Mouse (Mus musculus): ENCODE results near the gene Nsun2. TPM values are rescaled to one million over a fixed set of nuclear protein-coding genes. Genes with fewer than 3 reads are reported as not detected.
"Not testable (repeated sequence)": the region's sequence is repeated elsewhere in the genome, so short reads cannot be mapped to it uniquely, and the experiment has no call there.

Nsun2 gene
- polyA plus RNA-seq, 1 experiment from 2014 or later = 119 TPM

DNA sequence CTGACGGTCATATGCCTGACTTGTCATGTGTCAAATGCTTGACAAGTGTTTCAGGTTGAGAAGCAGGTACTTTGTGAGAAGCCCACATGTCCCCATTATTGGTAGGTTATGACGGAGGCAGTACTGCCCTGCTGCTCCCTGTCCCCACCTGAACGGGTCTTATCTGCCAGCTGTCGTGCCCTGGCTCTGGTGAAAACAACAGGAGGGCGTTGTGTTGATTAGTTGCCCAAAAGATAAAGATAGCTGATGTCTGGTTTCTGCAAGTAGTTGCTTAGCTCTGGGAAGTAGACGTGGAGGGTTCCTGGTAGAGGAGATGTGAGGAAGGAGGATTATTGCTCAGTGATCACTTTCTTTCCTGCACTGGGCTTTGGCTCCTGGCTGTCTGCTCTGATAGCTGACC, 83.2 kb downstream of the Nsun2 start:
- Histone ChIP-seq H3K27me3 (no peaks in the 10 kb centered on the region), H3K9ac (no peak overlapping the region), H3K4me2 (replicated peaks) (no peak overlapping the region), H3K27ac (replicated peaks) (no peak overlapping the region), H3K36me3 (peaks cover 66% of the 10 kb centered on the region), H3K9me3 (replicated peaks) (no peaks in the 10 kb centered on the region), H3K4me3 (replicated peaks) (no peak overlapping the region), H3K4me1 (peaks cover 7% of the 10 kb centered on the region)
- no peak for ATAC-seq (ENCODE audit: insufficient number of reproducible peaks, low FRiP score, low TSS enrichment, low read depth)
- 91% methylated on average over 6 of the region's 6 CpGs for WGBS

DNA sequence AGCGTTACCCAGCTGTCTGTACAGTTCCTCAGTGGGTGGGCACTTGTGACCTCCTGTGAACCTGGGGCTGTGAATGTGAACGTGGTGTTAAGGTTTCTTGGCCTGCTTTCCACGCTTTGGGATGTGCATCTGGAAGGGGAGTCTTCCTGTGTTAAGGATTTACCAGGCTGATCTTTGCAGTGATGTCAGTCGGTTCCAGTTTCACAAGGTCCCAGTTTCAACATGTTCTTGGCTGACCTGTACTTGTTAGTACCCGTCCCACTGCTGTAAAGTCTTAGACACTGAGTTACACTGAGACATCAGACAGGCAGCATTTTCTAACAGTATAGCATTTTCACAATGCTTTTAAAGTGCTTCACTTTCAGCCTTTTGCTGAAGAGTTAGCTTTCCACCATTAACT, 90.3 kb downstream of the Nsun2 start:
- no peak overlapping the region for H3K4me3 ChIP-seq (replicated peaks)
- no peak for ATAC-seq (ENCODE audit: insufficient number of reproducible peaks, low FRiP score, low TSS enrichment, low read depth)
- no peak overlapping the region for H3K4me2 ChIP-seq (replicated peaks)
- no peaks in the 10 kb centered on the region for H3K9me3 ChIP-seq (replicated peaks)
- 70% methylated on average over 5 of the region's 5 CpGs for WGBS
- no peak overlapping the region for H3K9ac ChIP-seq
- no peaks in the 10 kb centered on the region for H3K4me1 ChIP-seq
- H3K27me3 ChIP-seq = no peaks in the 10 kb centered on the region
- peaks cover 86% of the 10 kb centered on the region for H3K36me3 ChIP-seq
- no peak overlapping the region for H3K27ac ChIP-seq (replicated peaks)

DNA sequence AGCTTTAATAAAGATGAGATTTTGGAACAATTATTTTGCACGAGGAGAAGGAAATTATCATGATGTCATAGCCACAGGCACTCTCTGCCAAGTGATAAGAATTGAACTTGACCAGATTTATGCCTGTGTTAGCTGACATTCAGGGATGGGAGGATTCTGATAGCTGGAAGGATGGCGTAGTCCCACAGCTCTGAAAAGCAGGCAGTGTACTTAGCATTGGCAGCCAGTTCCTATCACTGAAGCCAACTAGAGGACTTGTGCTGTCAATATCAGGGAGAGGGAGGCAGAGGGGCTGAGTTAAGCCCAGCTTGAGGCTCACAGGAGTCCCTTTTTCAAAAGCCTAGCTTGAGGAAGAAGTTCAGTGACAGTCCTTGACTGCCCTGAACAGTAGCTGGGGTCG, 91.0 kb downstream of the Nsun2 start:
- H3K4me2 ChIP-seq (replicated peaks) = no peak overlapping the region
- H3K4me3 ChIP-seq (replicated peaks) = no peak overlapping the region
- 85% methylated on average over 3 of the region's 3 CpGs for WGBS
- H3K27me3 ChIP-seq = no peaks in the 10 kb centered on the region
- no peak for ATAC-seq (ENCODE audit: insufficient number of reproducible peaks, low FRiP score, low TSS enrichment, low read depth)
- no peaks in the 10 kb centered on the region for H3K9me3 ChIP-seq (replicated peaks)
- H3K9ac ChIP-seq = no peak overlapping the region
- no peaks in the 10 kb centered on the region for H3K4me1 ChIP-seq
- peaks cover 86% of the 10 kb centered on the region for H3K36me3 ChIP-seq
- no peak overlapping the region for H3K27ac ChIP-seq (replicated peaks)

DNA sequence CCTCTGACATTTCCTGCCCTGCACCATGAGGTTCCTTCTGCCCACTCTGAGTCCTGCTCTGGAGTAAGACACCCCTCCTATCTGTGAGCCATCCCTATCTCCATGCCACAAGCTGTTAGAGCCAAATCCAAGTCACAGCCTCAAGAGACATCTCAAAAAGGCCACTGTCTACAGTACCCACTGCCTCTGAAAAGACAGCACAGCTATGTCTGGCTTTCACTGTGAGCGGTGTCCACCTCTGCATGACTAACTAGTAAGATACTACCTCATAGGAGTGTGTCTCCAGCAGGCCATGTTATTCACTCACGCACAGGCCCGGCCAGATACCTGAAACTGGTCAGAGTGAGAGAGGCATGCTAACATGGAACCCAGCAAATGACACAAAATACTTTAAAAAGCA, 94.4 kb downstream of the Nsun2 start:
- Histone ChIP-seq H3K9me3 (replicated peaks) (no peaks in the 10 kb centered on the region), H3K4me2 (replicated peaks) (no peak overlapping the region), H3K4me1 (no peaks in the 10 kb centered on the region), H3K36me3 (peaks cover 96% of the 10 kb centered on the region), H3K9ac (no peak overlapping the region), H3K27me3 (no peaks in the 10 kb centered on the region), H3K4me3 (replicated peaks) (no peak overlapping the region), H3K27ac (replicated peaks) (no peak overlapping the region)
- no peak for ATAC-seq (ENCODE audit: insufficient number of reproducible peaks, low FRiP score, low TSS enrichment, low read depth)
- WGBS = 95% methylated on average over 3 of the region's 3 CpGs

DNA sequence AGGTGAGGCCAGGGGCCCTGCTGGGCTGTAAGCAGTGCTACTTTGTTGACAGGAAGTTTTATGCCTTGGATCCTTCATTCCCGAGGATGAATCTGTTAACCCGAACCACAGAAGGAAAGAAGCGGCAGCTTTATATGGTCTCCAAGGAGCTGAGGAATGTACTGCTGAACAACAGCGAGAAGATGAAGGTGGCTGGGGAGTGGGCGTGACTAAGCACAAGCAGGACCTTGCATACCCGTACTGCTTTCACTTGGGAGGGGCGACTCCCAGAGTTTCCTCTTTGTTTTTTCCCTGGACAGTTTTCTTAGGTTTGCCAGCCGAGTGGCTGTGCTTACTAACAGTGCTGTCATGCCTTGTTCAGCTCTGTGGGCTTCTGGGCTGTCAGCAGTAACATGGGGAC, 97.0 kb downstream of the Nsun2 start:
- ATAC-seq (ENCODE audit: insufficient number of reproducible peaks, low FRiP score, low TSS enrichment, low read depth) = no peak
- Histone ChIP-seq H3K36me3 (peaks cover 97% of the 10 kb centered on the region), H3K4me1 (no peaks in the 10 kb centered on the region), H3K27me3 (no peaks in the 10 kb centered on the region), H3K9me3 (replicated peaks) (no peaks in the 10 kb centered on the region), H3K9ac (no peak overlapping the region), H3K4me3 (replicated peaks) (no peak overlapping the region), H3K4me2 (replicated peaks) (no peak overlapping the region), H3K27ac (replicated peaks) (no peak overlapping the region)
- WGBS = 68% methylated on average over 8 of the region's 8 CpGs

DNA sequence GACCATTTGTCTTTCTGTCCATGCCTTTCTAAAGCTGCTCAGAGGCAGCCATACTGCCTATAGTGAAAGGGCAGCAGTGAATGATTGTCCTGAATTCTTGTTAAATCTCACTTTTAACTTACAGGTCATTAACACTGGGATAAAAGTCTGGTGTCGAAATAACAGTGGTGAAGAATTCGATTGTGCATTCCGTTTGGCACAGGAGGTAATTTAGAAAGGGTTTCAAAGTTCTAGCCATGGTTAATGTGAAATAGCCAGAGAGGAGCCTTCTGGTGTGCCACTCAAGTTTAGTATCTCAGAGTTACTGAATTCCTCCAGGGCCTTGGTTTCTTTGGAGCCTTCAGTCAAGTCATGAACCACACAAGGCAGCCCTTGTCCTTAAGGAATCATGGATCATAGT, 97.6 kb downstream of the Nsun2 start:
- H3K4me2 ChIP-seq (replicated peaks) = no peak overlapping the region
- peaks cover 95% of the 10 kb centered on the region for H3K36me3 ChIP-seq
- ATAC-seq (ENCODE audit: insufficient number of reproducible peaks, low FRiP score, low TSS enrichment, low read depth) = no peak
- H3K27me3 ChIP-seq = no peaks in the 10 kb centered on the region
- no peak overlapping the region for H3K27ac ChIP-seq (replicated peaks)
- no peak overlapping the region for H3K4me3 ChIP-seq (replicated peaks)
- no peaks in the 10 kb centered on the region for H3K4me1 ChIP-seq
- WGBS = 91% methylated on average over 3 of the region's 3 CpGs
- H3K9ac ChIP-seq = no peak overlapping the region
- no peaks in the 10 kb centered on the region for H3K9me3 ChIP-seq (replicated peaks)

DNA sequence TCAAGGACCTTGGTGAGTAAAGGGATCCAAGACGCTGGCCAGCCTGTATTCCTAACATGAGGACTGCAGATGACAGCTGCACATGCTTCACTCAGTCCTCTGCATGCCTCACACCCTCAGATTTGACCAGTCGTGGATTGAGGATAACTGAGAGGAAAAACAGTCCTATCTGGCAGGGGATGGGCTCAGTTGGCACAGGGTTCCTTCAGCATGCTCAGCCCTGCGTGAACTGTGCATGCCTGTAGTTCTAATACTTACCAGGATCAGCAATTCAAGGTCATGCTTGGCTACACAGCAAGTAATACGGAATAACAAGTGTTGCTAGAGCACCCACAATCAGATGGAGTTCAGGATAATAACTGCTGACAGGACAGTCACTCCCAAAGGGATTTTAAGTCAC, 98.1 kb downstream of the Nsun2 start:
- H3K36me3 ChIP-seq = peaks cover 89% of the 10 kb centered on the region
- ATAC-seq (ENCODE audit: insufficient number of reproducible peaks, low FRiP score, low TSS enrichment, low read depth) = no peak
- H3K4me3 ChIP-seq (replicated peaks) = no peak overlapping the region
- no peaks in the 10 kb centered on the region for H3K9me3 ChIP-seq (replicated peaks)
- no peak overlapping the region for H3K27ac ChIP-seq (replicated peaks)
- no peak overlapping the region for H3K9ac ChIP-seq
- 83% methylated on average over 4 of the region's 4 CpGs for WGBS
- H3K4me1 ChIP-seq = no peaks in the 10 kb centered on the region
- no peaks in the 10 kb centered on the region for H3K27me3 ChIP-seq
- H3K4me2 ChIP-seq (replicated peaks) = no peak overlapping the region

DNA sequence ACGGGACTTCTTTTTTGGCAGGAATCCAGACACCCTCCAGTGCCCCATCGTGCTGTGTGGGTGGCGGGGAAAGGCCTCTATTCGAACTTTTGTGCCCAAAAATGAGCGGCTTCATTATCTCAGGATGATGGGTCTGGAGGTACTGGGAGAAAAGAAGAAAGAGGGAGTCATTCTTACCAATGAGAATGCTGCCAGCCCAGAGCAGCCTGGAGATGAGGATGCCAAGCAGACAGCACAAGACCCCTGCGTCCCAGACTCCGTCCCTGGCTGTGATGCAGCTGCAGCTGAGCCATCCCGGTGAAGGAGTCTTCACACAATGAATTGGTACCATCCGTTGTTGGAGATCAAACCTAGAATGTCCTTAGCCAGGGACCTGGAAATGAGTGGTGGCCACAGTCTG, 100.0 kb downstream of the Nsun2 start:
- Histone ChIP-seq H3K36me3 (peaks cover 87% of the 10 kb centered on the region), H3K4me1 (no peaks in the 10 kb centered on the region), H3K9me3 (replicated peaks) (no peaks in the 10 kb centered on the region), H3K4me2 (replicated peaks) (no peak overlapping the region), H3K27me3 (no peaks in the 10 kb centered on the region), H3K4me3 (replicated peaks) (no peak overlapping the region), H3K9ac (no peak overlapping the region), H3K27ac (replicated peaks) (no peak overlapping the region)
- 87% methylated on average over 9 of the region's 9 CpGs for WGBS
- no peak for ATAC-seq (ENCODE audit: insufficient number of reproducible peaks, low FRiP score, low TSS enrichment, low read depth)

DNA sequence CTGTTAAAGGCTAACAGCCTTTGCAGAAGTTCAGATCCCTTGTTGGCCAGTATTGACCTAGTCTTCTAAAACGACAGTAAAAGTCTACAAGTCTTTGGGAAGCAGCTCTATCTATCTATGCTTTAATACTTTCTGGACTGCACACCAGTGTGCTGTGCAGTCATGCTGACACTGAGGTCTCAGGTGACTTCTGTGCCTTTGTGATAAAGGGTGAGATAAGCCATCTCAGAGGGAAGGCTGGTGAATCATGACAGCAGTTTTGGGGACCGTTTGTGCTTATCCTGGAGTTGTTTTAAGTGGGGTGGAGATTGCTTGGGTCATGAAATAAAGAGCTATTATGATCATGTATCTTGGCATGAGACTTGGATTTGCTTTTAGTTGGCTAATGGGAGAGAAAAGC, 100.4 kb downstream of the Nsun2 start:
- H3K9me3 ChIP-seq (replicated peaks) = no peaks in the 10 kb centered on the region
- H3K4me1 ChIP-seq = no peaks in the 10 kb centered on the region
- H3K27me3 ChIP-seq = no peaks in the 10 kb centered on the region
- H3K4me3 ChIP-seq (replicated peaks) = no peak overlapping the region
- H3K9ac ChIP-seq = no peak overlapping the region
- H3K27ac ChIP-seq (replicated peaks) = no peak overlapping the region
- H3K4me2 ChIP-seq (replicated peaks) = no peak overlapping the region
- no peak for ATAC-seq (ENCODE audit: insufficient number of reproducible peaks, low FRiP score, low TSS enrichment, low read depth)
- peaks cover 87% of the 10 kb centered on the region for H3K36me3 ChIP-seq
- WGBS = 91% methylated on average over 2 of the region's 2 CpGs

DNA sequence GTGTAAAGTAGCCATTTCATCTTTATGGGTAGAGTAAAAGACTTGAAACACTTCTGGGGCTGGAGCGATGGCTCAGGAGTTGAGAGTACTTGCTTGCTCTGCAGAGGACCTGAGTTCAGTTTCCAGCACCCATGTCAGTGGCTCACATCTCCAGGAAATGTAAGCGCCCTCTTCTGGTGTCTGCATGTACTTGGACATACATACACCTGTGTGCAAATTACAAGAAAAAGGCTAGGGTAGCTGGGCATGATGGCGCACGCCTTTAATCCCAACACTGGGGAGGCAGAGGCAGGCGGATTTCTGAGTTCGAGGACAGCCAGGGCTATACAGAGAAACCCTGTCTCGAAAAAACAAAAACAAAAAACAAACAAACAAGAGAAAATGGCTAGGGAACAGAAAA, 102.3 kb downstream of the Nsun2 start:
- peaks cover 85% of the 10 kb centered on the region for H3K36me3 ChIP-seq
- H3K4me1 ChIP-seq; H3K4me2 ChIP-seq (replicated peaks); H3K27ac ChIP-seq (replicated peaks); H3K4me3 ChIP-seq (replicated peaks); H3K27me3 ChIP-seq; H3K9me3 ChIP-seq (replicated peaks); ATAC-seq (ENCODE audit: insufficient number of reproducible peaks, low FRiP score, low TSS enrichment, low read depth); H3K9ac ChIP-seq: not testable (repeated sequence)
- WGBS = 95% methylated on average over 7 of the region's 7 CpGs

DNA sequence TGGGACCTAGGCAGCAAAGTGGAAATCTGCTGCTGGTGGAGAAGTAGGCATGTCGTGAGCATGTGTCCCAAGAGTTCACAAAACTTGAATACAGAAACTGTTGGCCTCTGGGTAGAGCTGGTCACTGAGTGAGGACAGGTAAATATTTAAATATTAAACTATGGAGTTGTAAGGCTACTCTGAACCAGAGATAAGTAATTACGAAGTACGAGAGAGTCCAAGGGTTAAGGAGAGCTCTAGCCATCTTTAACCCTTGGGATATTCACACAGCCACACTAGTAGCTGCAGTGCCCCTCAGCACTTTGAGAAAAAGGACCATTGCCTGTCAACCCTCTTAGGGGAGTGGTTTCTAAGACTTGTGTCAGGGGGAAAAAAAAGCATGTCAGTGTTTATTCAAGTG, 102.8 kb downstream of the Nsun2 start:
- Histone ChIP-seq H3K27me3 (no peaks in the 10 kb centered on the region), H3K4me3 (replicated peaks) (no peak overlapping the region), H3K9ac (no peak overlapping the region), H3K4me1 (no peaks in the 10 kb centered on the region), H3K9me3 (replicated peaks) (no peaks in the 10 kb centered on the region), H3K4me2 (replicated peaks) (no peak overlapping the region), H3K27ac (replicated peaks) (no peak overlapping the region), H3K36me3 (peaks cover 83% of the 10 kb centered on the region)
- 87% methylated on average over 3 of the region's 3 CpGs for WGBS
- ATAC-seq (ENCODE audit: insufficient number of reproducible peaks, low FRiP score, low TSS enrichment, low read depth) = no peak

DNA sequence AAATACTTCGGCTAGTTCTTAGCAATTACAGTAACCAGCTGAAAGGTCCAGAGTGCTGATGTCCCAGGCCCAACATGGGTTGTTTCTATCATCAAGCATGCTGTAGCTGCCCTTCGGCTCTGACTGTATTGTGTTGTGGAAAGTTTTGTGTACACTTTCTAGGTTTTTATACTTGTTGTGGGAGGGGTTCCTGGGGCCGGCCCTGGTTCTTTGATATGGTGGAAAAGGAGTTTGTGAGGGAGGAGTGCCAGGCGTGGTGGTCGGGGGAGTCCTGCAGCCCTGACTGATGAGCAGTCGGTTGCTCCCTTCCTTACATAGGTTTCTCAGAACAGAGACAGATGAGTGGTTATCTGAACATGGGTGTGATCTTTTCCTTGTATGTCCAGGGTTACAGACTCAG, 103.3 kb downstream of the Nsun2 start:
- Histone ChIP-seq H3K9me3 (replicated peaks) (no peaks in the 10 kb centered on the region), H3K9ac (no peak overlapping the region), H3K4me3 (replicated peaks) (no peak overlapping the region), H3K4me1 (no peaks in the 10 kb centered on the region), H3K36me3 (peaks cover 82% of the 10 kb centered on the region), H3K4me2 (replicated peaks) (no peak overlapping the region), H3K27ac (replicated peaks) (no peak overlapping the region), H3K27me3 (no peaks in the 10 kb centered on the region)
- WGBS = 87% methylated on average over 6 of the region's 6 CpGs
- ATAC-seq (ENCODE audit: insufficient number of reproducible peaks, low FRiP score, low TSS enrichment, low read depth) = no peak

Data from embryonic facial prominence, embryonic 15.5 days (tissue).